Mouse (Mus musculus) gastrocnemius, adult 18-20 months (tissue): ENCODE measurements at regions not wholly inside any gene's neighbourhood (a gene's known extent, or its start where the extent isn't known, plus 50 kb on each side); places are given as distances from the start of the nearest gene placed in this dataset.

Experiments
- DNase-seq: peaks from one replicate; pipeline ENCODE4 v3.0.0; 2021; ENCODE audit warnings: low spot score

GRCm38 (mm10) chr1:92340644-92341043, 133.0 kb downstream of the Ndufa10 start:
- DNase-seq, result no peak

- no peak for DNase-seq
Observed at GRCm38 (mm10) chr1:92338589-92338988, 135.1 kb downstream of the Ndufa10 start.

GRCm38 (mm10) chr1:92337450-92337849, 136.2 kb downstream of the Ndufa10 start:
- DNase-seq, result no peak

GRCm38 (mm10) chr1:92332248-92332584, 136.7 kb upstream of the Hdac4 start:
- peak; percentile 24 for DNase-seq

- DNase-seq, result no peak
Observed at GRCm38 (mm10) chr1:92331559-92332247, 136.2 kb upstream of the Hdac4 start.

- no peak for DNase-seq
Observed at GRCm38 (mm10) chr1:92330181-92330580, 134.7 kb upstream of the Hdac4 start.

GRCm38 (mm10) chr1:92329491-92329890, 134.0 kb upstream of the Hdac4 start:
- DNase-seq, result no peak

GRCm38 (mm10) chr1:92327141-92327540, 131.6 kb upstream of the Hdac4 start:
- DNase-seq, result no peak

GRCm38 (mm10) chr1:92325281-92325680, 129.8 kb upstream of the Hdac4 start:
- no peak for DNase-seq

GRCm38 (mm10) chr1:92324091-92324950, 128.8 kb upstream of the Hdac4 start:
- DNase-seq, result no peak

- no peak for DNase-seq
Observed at GRCm38 (mm10) chr1:92317131-92317530, 121.6 kb upstream of the Hdac4 start.

- no peak for DNase-seq
Observed at GRCm38 (mm10) chr1:92316191-92316723, 120.8 kb upstream of the Hdac4 start.

- no peak for DNase-seq
Observed at GRCm38 (mm10) chr1:92313001-92313597, 117.6 kb upstream of the Hdac4 start.

- no peak for DNase-seq
Observed at GRCm38 (mm10) chr1:92309883-92310282, 114.4 kb upstream of the Hdac4 start.

- no peak for DNase-seq
Observed at GRCm38 (mm10) chr1:92309381-92309780, 113.9 kb upstream of the Hdac4 start.

GRCm38 (mm10) chr1:92308537-92308936, 113.0 kb upstream of the Hdac4 start:
- no peak for DNase-seq

- no peak for DNase-seq
Observed at GRCm38 (mm10) chr1:92306042-92306441, 110.5 kb upstream of the Hdac4 start.

- no peak for DNase-seq
Observed at GRCm38 (mm10) chr1:92299041-92299440, 103.5 kb upstream of the Hdac4 start.

GRCm38 (mm10) chr1:92292681-92293380, 97.3 kb upstream of the Hdac4 start:
- no peak for DNase-seq

GRCm38 (mm10) chr1:92286966-92287342, 91.5 kb upstream of the Hdac4 start:
- no peak for DNase-seq
